Mouse (Mus musculus) testis, adult 2 months (tissue): ENCODE measurements around the gene Cdon.

Experiments used
- CTCF ChIP-seq: fragments of 200-500 bp; IDR thresholded peaks from 2 replicates; pipeline ENCODE4 v1.5.1; 2012; ENCODE audit warnings: low read depth, mild to moderate bottlenecking, inconsistent platforms, low read length, moderate library complexity; ENCODE audit not compliant: control insufficient read depth, insufficient read depth, insufficient replicate concordance
- POLR2A ChIP-seq: fragments of 200-500 bp; IDR thresholded peaks from 2 replicates; pipeline ENCODE4 v1.6.1; 2012; ENCODE audit warnings: low read depth, mild to moderate bottlenecking, inconsistent platforms, low read length, moderate library complexity; ENCODE audit not compliant: control insufficient read depth

DNA sequence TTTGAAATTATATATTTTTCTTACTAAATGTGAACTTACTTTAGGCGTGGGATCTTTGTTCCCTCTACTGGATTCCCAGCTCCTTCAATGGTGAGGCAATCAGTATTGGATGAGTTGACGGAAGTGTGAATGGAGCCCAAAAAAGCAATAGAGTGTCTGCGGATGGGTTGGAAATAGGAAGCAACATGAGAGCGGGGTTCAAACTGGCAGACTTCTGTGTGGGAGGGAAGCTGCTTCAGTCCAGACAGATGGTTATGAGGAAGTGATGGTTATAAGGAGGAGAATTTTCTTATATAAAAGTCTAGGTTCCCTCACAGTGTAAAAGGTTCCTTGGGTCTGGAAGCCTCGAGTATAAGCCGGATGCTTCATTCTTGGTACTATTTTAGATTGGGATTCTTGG lies 58.5 kb downstream of the Cdon start:
- TF ChIP-seq POLR2A (no peak), CTCF (no peak)
